Mouse (Mus musculus): ENCODE measurements around the gene Plekha7.

DNA sequence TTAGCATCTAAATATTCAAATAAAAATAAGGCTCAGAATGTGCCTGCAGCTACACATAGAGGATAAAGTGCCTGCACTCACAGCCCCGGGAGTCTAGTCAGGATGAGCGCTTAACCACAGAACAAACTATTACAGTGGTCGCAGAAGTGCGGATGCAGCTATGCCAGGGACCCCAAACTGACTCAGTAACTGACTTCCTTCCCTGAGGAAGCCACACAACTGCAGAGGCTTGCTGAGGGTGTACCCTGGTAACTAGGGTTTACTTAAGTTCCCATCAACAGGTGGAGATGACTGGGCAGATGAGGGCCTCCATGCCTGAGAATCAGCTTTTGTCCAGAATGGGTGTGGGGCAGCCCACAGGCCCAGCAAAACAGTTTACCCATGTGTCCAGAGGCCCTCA is 69.9 kb downstream of the Plekha7 start:
- TF ChIP-seq CTCF (IDR thresholded peaks at IDR 0.05; ENCODE audit: control insufficient read depth, insufficient read depth, insufficient read length): no peak
- TF ChIP-seq USF1 (IDR thresholded peaks at IDR 0.05; ENCODE audit: low read depth): no peak
- TF ChIP-seq CEBPB (IDR thresholded peaks at IDR 0.05; ENCODE audit: low read depth): no peak
- TF ChIP-seq MYOG (IDR thresholded peaks at IDR 0.05; ENCODE audit: control insufficient read depth, extremely low read depth, insufficient read length): no peak
